Mouse (Mus musculus): ENCODE data around the gene Actl6b.

Gene Actl6b

DNA sequence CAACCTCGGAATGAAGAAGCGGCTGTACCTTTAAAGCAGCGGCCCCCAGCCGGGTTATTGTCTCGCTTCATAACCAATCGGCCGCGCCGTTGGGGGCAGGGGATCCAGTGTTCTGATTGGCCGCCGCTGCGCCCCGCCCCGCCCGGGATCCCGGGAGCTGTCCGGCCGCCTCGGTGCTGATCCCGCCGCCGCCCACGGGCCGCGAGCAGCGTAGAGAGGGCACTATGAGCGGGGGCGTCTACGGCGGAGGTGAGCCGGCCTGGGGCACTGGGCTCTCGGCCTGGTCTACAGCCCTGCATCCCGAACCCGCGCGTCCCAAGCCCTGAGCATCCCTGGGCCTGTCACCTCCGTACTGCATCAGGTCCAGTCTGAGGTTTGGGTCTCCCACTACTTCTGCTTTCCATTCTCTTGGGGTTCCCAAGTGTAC is at the start of gene Actl6b:
Gene Actl6b (plus strand): TSS at position 107 of the 427 bp plus-strand sequence.
- DNase-seq (ENCODE audit: extremely low read depth, low read depth, low spot score): no peak

DNA sequence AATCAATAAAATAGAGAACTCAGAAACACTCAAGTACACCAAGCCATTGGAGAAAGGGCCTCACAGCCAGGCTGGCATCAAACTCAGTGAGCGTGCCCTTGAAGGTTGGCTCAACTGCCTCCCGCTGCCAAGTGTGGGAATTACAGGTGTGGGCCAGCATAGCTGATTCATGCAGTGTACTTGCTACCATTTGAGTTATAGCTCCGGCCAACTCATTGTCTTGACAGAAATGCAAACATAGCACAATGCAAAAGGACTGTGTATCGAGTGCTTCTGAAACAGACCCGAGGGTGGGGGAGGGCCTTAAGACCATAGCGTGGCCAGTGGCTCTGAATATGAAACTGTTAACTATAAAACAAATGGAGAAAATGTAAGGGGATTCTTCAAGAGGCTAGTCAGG is 49.3 kb upstream of the Actl6b start:
- no peak for DNase-seq (ENCODE audit: extremely low read depth, low read depth, low spot score)

DNA sequence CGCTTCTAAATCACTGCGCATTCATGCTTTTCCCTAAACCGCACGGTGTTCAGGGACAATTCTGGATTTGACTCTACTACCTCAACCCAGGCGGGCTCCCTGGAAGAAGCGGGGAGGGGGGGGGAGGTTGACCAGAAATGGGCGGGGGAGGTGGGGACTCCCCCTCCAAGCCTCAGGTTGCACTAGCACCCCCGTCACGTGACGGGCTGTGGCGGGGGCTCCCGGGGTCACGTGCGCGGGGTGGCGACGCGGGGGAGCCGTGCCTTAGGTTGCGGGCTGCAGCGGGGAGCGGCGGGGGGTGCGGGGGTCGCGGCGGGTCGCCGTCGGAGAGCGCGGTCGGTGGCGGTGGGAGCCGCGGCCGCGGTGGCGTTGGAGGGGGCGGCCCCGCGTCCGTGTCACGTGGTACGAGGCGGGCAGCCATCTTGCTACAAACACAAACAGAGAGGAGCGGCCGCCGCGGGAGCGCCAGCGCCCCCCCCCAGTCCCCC is 43.3 kb upstream of the Actl6b start:
- DNase-seq (ENCODE audit: extremely low read depth, low read depth, low spot score): no peak

DNA sequence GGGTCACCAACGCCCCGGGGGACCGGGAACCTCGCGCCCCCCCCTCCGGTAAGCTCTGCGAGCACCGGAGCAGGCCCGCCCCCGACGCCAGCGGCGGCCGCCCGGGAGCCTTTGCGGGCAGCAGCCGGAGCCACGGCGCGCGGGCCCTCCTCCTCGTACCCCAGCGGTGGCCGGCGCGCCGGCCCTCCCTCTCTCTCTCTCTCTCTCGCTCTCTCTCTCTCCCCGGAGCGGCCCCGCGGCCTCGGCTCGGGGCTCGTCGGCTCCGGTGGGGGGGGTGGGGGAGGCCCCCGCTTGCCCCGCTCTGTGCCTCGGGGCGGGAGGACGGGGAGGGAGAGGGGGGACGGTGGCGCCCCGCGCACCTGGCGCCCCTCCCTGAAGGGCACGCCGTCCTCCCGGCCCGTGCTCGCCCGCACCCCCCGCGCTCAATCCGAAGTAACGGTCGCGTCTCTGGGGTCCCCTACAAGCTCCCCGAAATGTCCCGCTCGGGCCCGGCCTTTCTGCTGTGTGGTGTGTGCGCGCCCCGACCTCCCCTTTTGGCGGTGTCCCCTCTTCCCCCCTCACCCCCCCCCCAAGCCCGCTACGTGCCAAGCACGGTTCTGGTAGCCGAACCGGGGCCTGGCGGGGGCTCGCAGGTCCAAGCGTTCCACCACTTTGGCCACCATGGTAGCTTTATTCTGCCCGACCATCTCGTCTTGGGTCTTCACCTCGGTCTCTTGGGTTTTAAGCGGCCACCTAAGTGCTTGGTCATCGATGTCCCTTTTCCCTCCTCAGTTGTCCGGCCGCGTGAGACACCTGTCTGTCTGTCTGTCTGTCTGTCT is 42.5 kb upstream of the Actl6b start:
- DNase-seq (ENCODE audit: extremely low read depth, low read depth, low spot score): no peak

DNA sequence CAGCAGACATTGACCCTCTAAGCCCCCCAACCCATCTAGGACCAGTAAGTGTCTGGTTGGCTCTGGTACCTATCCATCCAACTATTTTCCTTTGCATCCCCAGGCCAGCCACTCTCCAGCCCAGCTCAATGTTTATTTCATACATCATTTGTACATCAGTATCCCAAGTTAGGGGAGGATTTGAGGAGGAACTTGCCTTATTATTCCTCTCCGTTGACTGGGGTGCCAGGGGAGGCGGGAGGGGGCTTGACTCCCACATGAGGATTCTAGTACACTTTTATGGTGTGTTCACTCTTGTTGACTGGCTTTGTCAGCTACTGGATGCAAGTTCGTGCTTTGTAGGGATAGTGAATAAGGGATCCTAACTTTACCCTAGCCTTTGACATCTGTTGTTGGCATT is 41.6 kb upstream of the Actl6b start:
- no peak for DNase-seq (ENCODE audit: extremely low read depth, low read depth, low spot score)

DNA sequence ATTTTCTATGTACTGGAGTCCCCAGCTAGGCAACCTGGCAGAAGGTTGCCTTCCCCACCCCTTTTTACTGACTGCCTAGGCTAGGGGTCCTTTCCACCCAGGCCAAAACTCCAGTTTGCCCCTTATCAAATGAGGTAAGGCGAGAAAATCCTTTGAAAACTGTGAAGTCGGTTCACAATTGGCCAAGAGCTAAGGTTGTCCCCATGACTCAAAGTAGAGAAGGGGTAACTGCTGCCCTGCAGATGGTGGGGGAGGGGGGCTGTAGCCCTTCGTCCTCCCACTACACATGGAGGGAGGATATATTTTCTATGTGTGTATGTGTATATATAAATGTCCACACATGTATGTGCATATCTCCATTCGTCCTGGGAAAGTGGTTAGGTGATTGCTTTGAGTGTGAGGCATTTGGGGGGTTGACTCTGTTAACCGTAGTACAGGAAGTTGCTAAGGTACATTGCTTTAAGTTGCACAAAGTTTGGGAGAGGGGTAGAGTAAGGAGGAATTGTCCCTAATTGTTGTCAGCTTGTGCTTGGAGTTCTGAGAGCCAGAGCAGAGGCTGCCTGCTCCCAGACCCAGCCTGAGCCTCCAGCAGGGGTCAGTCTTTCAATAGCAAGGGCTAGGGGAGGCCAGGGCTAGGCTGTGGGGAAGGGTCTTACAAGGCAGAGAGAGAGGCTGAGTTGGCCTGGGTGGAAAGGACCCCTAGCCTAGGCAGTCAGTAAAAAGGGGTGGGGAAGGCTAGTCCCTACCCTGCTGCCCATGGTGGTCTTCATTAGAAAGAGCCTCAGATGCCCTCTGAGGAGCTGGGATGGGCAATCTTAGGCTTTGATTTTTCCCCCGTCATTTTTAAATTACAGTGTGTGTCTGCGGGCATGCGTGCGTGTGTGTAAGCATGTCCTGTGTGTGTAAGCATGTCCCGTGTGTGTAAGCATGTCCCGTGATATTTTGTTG is 40.2 kb upstream of the Actl6b start:
- DNase-seq (ENCODE audit: extremely low read depth, low read depth, low spot score): no peak

DNA sequence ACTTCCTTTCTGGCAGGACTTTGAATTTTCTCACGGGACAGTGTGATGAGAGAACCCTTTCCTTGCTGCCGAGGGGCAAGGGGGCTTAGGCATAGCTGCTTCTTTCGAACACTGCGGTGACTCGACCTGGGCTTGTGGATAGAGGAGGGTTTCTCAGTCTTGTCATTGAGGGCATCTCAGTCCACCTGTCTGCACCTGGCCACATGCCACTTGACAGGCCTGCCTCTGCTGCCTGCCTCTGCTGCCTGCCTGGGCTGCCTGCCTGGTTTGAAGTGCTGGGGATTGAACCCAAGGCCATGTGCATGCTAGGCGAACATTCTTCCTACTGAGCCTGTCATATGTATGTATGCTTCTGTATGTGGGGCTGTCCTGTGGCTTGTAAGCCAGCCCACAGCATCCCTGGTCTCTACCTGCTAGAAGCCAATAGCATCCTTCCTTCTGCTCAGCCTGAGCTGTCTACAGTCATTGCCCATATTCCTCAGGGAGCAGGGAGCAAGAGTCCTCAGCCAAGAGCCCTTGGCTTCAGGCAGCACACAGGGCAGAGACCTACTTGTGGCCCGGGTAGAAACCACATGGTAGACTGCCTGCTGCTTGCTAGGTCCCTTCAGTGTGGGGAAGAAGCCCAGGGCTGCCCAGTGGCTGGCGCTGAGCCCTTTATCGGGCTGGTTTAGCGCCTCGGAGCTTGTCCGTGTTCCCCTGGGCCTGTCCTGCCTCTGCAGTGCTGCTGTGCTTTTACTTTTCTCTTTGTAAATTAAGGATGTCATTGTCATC is 39.2 kb upstream of the Actl6b start:
- DNase-seq (ENCODE audit: extremely low read depth, low read depth, low spot score): no peak

DNA sequence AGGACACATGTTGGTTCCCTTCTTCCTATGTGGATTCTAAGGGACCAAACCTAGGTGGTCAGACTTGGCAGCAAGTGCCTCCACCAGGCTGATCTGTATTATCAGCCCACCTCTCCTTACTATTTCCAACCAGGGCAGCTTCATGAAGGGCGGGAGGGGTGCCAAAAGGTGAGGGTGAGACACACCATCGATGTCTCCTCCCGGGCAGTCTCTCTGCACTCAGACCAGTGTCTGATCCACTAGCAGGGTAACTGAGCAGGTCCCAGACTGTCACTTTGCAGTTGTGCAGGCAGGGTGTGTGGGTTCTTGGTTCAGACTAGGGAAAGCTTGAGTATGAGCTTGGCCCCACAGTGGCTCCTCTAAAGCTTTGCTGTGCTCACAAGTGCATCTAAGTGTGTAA is 38.5 kb upstream of the Actl6b start:
- DNase-seq (ENCODE audit: extremely low read depth, low read depth, low spot score): no peak

DNA sequence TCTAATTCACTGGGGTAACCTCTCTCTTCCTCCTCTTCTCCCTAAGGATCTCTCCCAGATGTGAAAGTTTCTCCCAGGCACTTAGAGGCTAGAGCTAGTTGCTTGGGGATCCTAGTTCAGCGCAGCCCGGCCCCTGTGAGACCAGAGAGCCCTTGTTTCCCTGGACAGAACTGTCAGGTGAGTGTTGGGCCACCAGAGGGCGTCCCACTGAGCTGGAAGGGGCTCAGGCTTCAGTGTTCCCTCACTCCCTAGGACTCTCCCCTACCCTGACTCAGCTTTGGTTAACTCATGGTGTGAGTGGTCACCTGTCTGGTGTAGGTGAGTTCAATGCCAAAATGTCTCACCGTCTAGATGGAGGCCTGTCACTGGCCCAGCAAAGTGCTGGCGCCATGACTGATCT is 34.9 kb upstream of the Actl6b start, which contains the start of gene Gigyf1:
Gene Gigyf1 (plus strand): TSS at position 113 of the 400 bp plus-strand sequence.
- DNase-seq (ENCODE audit: extremely low read depth, low read depth, low spot score): no peak

DNA sequence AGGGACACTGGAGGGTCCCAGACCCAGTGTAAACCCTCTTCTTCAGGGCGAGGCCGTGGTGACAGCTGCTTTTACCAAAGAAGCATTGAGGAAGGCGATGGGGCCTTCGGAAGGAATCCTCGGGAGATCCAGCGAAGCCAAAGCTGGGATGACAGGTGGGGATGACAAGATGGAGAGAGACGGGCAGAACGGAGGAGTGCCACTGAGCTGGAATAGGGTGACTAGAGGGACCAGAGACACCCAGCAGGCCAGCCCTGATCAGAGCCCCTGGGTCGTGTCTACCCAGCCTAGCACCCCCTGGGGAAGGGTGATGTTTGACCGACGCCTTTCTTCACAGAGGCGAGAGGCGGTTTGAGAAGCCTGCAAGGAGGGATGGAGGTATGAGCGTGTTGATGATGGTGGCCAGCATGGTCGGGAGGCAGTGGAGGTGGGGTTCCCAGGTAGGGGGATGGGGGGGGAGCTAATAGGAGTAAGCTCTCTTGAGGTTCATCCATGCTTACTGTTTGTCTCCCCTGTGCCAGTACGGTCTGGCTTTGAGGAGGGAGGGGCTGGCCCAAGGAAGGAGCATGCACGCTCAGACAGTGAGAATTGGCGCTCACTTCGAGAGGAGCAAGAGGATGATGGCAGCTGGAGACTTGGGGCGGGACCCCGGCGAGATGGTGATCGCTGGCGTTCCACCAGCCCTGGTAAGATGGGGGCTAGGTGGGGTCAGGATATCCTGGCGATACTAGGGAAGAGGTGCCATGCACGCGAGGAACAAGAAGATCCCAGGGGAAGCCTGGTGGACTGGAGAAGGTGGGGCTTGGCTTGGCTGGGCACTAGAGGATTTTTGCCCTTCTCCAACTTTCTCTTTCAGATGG is 33.4 kb upstream of the Actl6b start:
- DNase-seq (ENCODE audit: extremely low read depth, low read depth, low spot score): no peak

DNA sequence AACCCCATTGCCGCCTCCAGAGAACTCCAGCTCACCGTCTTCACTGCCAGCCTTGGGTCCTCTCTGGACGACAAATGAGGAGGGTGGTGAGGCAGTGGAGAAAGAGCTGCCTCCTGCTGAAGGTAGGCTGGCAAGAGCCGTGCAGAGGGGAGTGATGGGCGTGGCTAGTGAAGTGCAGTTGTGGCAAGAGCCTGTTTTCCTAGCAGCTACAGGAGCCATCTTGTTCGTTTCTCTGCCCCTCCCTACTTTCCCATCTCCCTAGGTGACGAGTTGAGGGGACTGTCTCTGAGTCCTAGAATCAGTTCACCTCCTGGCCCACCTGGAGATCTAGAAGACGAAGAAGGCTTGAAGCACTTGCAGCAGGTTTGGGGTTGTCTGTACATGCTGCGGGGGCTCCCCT is 31.5 kb upstream of the Actl6b start:
- no peak for DNase-seq (ENCODE audit: extremely low read depth, low read depth, low spot score)

DNA sequence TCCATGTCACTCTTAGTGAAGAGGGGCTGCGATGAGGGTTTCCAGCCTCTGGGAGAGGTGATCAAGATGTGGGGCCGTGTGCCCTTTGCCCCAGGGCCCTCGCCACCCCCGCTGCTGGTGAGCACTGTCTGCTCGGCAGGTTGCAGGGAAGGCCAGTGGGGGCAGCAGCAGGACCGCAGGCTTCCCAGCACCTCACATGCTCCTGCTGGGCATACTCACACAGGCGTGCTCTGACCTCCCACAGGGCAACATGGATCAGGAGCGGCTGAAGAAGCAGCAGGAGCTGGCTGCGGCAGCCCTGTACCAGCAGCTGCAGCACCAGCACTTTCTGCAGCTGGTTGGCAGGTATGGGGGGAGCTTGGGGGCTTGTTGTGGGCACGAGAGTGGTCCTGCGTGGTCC is 30.6 kb upstream of the Actl6b start:
- no peak for DNase-seq (ENCODE audit: extremely low read depth, low read depth, low spot score)

DNA sequence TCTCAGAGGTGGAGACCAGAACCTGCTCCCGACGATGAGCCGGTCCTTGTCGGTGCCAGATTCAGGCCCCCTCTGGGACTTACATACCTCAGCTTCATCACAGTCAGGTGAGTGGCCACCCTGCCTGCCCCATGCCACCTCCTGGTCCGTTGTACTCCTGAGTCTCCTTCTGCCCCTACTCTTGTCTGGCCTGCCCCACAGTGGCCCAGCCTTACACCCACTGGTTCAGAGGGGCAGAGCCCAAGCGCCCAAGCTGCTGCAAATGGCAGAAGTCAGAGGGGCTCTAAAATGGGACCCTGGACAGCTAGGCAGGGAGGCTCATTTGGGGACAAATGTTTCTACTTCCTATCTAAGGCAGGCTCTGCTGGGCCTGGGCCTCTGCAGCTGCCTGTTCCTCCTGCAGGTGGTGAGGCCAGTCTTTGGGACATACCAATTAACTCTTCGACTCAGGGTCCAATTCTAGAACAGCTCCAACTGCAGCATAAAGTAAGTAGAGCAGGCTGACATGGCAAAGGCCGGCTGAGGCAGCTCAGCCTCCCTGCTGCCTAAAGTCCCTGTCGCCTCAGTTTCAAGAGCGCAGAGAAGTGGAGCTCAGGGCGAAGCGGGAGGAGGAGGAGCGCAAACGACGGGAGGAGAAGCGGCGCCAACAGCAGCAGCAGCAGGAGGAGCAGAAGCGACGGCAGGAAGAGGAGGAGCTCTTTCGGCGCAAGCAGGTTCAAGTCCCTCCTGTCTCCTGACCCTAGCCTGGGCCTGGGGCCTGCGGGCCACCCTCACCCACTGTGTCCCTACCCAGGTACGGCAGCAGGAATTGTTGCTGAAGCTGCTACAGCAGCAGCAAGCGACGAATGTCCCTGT is 29.7 kb upstream of the Actl6b start:
- DNase-seq (ENCODE audit: extremely low read depth, low read depth, low spot score): no peak

DNA sequence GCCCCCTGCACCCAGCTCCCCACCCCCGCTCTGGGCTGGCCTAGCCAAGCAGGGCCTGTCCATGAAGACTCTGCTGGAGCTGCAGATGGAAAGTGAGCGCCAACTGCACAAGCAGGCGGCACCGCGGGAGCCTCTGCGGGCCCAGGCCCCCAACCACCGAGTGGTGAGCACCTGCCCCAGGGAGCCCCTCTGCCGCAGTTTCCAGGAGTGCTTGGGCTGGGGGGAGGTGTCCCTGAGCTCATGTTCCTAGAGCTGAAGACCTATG is 29.1 kb upstream of the Actl6b start:
- DNase-seq (ENCODE audit: extremely low read depth, low read depth, low spot score): no peak

DNA sequence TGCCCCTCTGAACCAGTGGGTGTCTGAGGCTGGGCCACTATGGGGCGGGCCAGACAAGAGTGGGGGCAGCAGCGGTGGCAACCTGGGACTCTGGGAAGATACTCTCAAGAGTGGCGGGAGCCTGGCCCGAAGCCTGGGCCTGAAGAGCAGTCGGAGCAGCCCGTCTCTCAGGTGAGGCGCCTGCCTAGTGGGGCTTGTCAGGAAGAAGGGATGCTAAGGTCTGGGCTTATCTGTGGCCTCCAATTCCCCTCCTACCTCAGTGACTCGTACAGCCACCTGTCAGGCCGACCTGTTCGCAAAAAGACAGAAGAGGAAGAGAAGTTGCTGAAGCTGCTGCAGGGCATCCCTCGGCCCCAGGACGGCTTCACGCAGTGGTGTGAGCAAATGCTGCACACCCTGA is 28.6 kb upstream of the Actl6b start:
- no peak for DNase-seq (ENCODE audit: extremely low read depth, low read depth, low spot score)

DNA sequence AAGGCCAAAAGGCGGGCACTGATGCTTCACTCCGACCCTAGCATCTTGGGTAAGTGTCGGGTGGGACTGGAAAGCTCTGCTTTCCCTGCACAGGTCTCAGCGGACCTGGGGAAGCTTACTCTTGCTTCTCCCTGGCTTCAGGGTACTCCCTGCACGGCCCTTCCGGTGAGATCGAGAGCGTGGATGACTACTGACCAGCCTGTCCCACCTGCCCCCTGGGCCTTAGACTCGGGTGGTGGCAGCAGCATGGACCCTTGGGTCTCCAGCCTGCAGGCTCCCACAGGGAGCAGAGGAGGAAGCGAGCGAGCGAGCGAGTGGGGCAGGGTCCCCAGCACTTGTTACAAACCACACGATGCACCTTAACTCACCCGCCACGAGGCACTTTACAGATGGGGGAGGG is 27.8 kb upstream of the Actl6b start:
- DNase-seq (ENCODE audit: extremely low read depth, low read depth, low spot score): no peak

DNA sequence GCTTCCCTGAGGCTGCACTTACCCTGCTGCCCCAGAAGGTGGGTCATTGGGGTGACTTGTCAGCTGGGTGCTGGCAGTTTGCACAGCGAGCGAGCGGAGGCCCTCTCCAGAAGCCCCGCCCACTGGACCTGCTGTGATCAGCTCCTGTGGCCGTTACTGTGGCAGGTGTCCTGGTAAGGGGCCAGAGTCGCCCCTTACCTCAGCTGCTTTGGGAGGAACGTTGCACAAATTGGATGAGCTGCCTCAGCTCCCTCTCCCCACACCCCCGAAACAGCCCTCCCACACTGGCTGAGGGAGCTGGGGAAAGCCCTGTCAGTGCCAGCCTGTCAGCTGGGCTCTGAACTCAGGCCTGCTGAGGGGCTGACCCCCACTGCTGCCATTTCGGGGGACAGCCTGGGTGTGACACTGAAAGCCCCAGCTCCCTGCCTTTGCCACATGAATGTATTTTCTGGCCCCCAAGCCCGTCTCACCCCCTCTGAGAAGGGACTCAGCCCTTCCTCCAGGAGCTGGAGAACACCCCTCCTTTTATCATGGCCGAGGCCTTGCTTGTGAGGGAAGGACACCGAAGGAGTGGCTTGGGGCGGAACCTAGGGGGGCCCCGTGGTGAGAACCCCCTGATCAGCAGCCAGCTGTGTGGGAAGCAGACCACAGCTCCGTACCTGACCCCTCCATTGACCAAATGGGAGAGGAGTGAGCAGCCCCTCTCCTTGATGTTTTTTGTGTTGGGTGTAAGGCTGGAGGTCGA is 27.0 kb upstream of the Actl6b start:
- DNase-seq (ENCODE audit: extremely low read depth, low read depth, low spot score): no peak

DNA sequence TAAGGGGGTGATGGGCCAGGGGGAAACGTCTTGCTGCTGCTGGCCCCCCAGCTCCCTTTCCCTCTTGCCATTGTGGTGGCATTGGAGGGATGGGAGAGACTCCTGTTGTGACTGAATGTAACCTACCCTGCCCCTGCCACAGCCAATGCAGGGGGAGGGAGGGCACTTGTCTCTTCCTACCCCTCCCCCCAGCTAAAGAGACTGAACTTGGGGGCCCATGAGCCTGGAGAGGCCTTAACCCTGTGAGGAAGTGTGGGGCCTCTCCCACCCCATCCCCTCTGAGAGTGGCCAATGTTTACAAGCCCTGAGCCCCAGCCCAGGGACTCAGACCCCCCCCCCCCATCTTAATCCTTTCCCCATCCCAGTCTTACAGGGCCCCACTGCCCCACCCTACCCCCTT is 25.9 kb upstream of the Actl6b start:
- no peak for DNase-seq (ENCODE audit: extremely low read depth, low read depth, low spot score)

Measured in fat pad, adult 2 months (tissue).